Mouse (Mus musculus) cerebellum, adult 2 months (tissue): ENCODE data around the gene Megf11. TPM values are rescaled to one million over a fixed set of nuclear protein-coding genes. Genes with fewer than 3 reads are reported as not detected.

Experiments
- DNase-seq, 2 experiments: peaks; one replicate each; pipeline ENCODE4 v3.0.0; 2021
- H3K27ac ChIP-seq: fragments of 200-500 bp; 2 replicates; pipeline ENCODE4 v1.5.1; 2012; ENCODE audit warnings: low read length, control low read depth, inconsistent platforms; ENCODE audit not compliant: insufficient read depth
- H3K27me3 ChIP-seq: fragments of 200-500 bp; 2 replicates; pipeline ENCODE4 v1.6.1; 2012; ENCODE audit warnings: inconsistent platforms, mild to moderate bottlenecking, low read length, moderate library complexity; ENCODE audit not compliant: control insufficient read depth, insufficient read depth
- H3K4me1 ChIP-seq: fragments of 200-500 bp; 2 replicates; pipeline ENCODE4 v1.6.1; 2011; ENCODE audit warnings: low read length; ENCODE audit not compliant: control insufficient read depth, insufficient read depth
- H3K4me3 ChIP-seq: fragments of 200-500 bp; replicated peaks from 2 replicates; pipeline ENCODE3; 2011; ENCODE audit warnings: mild to moderate bottlenecking, low read depth, low read length, control low read depth; ENCODE audit not compliant: insufficient read depth
- CTCF ChIP-seq: fragments of 200-500 bp; IDR thresholded peaks from 2 replicates; pipeline ENCODE4 v1.5.1; 2011; ENCODE audit warnings: low read depth, mild to moderate bottlenecking, control low read depth, low read length, moderate library complexity, borderline replicate concordance; ENCODE audit not compliant: insufficient read depth
- POLR2A ChIP-seq: fragments of 200-500 bp; IDR thresholded peaks from 2 replicates; pipeline ENCODE4 v1.6.1; 2011; ENCODE audit warnings: low read length, control low read depth, borderline replicate concordance; ENCODE audit not compliant: insufficient read depth
- WGBS: fragments of 180-500 bp; shearing (Covaris S2); methylation state at CpG from one replicate; pipeline ENCODE4 v1.1.7; 2018; 5-methylcytosine and 5-hydroxymethylcytosine counted together
- polyA plus RNA-seq: library from polyadenylated mRNA; depleted of rRNA; stranded (reverse); fragments of >200 nt; gene quantifications from 2 replicates; pipeline ENCODE4 v1.2.3, GENCODE M21; 2012

Gene Megf11
- polyA plus RNA-seq, 1 experiment = 66.9 TPM

GRCm38 (mm10) chr9:64546344-64546991, 161.0 kb downstream of the Megf11 start:
- no peaks in the 10 kb centered on the region for H3K27me3 ChIP-seq
- H3K27ac ChIP-seq = no peak overlapping the region
- H3K4me3 ChIP-seq = no peak overlapping the region
- TF ChIP-seq POLR2A (no peak), CTCF (no peak)
- H3K4me1 ChIP-seq = peaks cover 9% of the 10 kb centered on the region
- no peak for DNase-seq
- 88% methylated on average over 7 of the region's 7 CpGs for WGBS

GRCm38 (mm10) chr9:64548332-64548731, 162.9 kb downstream of the Megf11 start:
- Histone ChIP-seq H3K27me3 (no peaks in the 10 kb centered on the region), H3K4me1 (peaks cover 12% of the 10 kb centered on the region), H3K27ac (no peak overlapping the region), H3K4me3 (no peak overlapping the region)
- 90% methylated on average over 6 of the region's 6 CpGs for WGBS
- TF ChIP-seq POLR2A (no peak), CTCF (no peak)
- DNase-seq = no peak

GRCm38 (mm10) chr9:64551307-64551706, 165.9 kb downstream of the Megf11 start:
- no peak overlapping the region for H3K27ac ChIP-seq
- 57% methylated on average over 1 of the region's 1 CpGs for WGBS

GRCm38 (mm10) chr9:64552046-64552445, 166.6 kb downstream of the Megf11 start:
- no peak for DNase-seq
- Histone ChIP-seq H3K4me1 (peaks cover 45% of the 10 kb centered on the region), H3K4me3 (no peak overlapping the region), H3K27ac (no peak overlapping the region), H3K27me3 (no peaks in the 10 kb centered on the region)
- TF ChIP-seq CTCF (no peak), POLR2A (no peak)
- 74% methylated on average over 4 of the region's 4 CpGs for WGBS

More at GRCm38 (mm10) chr9:64551307-64551706, 165.9 kb downstream of the Megf11 start:
- no peak for TF ChIP-seq CTCF
- no peak for TF ChIP-seq POLR2A
- DNase-seq = no peak
- peaks cover 39% of the 10 kb centered on the region for H3K4me1 ChIP-seq
- H3K4me3 ChIP-seq = no peak overlapping the region
- H3K27me3 ChIP-seq = no peaks in the 10 kb centered on the region

- no peaks in the 10 kb centered on the region for H3K27me3 ChIP-seq
- H3K27ac ChIP-seq = no peak overlapping the region
- no peak for DNase-seq
- peaks cover 55% of the 10 kb centered on the region for H3K4me1 ChIP-seq
- WGBS = 87% methylated on average over 4 of the region's 4 CpGs
- no peak overlapping the region for H3K4me3 ChIP-seq
- TF ChIP-seq POLR2A (no peak), CTCF (no peak)
These were observed 168.0 kb downstream of the Megf11 start for GRCm38 (mm10) chr9:64553441-64553840.

- H3K27ac ChIP-seq = peak overlapping the region; percentile 85
- no peak for TF ChIP-seq CTCF
- no peak for TF ChIP-seq POLR2A
- DNase-seq = peak; percentile 69 to 83
- H3K4me1 ChIP-seq = peaks cover 56% of the 10 kb centered on the region
- WGBS = 4% methylated on average over 7 of the region's 7 CpGs
- no peaks in the 10 kb centered on the region for H3K27me3 ChIP-seq
- no peak overlapping the region for H3K4me3 ChIP-seq
These were observed 170.2 kb downstream of the Megf11 start for GRCm38 (mm10) chr9:64555620-64556019.

GRCm38 (mm10) chr9:64557110-64557745, 171.8 kb downstream of the Megf11 start:
- DNase-seq = peak; percentile 47 to 60
- no peak for TF ChIP-seq POLR2A
- no peak for TF ChIP-seq CTCF
- H3K27ac ChIP-seq = peak overlapping the region; percentile 79
- H3K27me3 ChIP-seq = no peaks in the 10 kb centered on the region
- WGBS = 26% methylated on average over 11 of the region's 11 CpGs
- H3K4me1 ChIP-seq = peaks cover 67% of the 10 kb centered on the region
- H3K4me3 ChIP-seq = no peak overlapping the region
